14 mouse cellular contexts compared by ENCODE assay signal in the genomic region with DNA sequence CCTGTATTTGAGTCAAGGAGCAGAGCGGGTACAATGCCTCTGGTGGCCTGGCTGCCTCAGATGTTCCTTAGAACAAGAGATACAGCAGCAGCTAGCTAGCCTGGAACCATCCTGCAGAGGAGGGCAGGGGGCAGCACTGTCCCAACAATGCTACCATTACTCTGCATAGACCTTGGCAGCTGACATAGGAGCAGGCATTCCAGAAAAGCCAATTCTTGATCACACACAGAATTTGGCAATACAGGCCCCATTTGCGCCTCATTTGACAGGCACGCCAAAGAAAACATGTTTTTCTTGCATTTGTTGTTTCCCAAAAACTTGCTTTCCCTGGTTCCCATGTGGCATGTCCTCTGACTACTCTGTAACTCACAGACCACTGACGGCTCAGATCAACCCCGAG. TPM values are rescaled to one million over a fixed set of nuclear protein-coding genes. Genes with fewer than 3 reads are reported as not detected.
A peak's percentile ranks its signal among the peaks of the same experiment; 100 is the strongest.
DNase-seq lines count a peak whose midpoint lies in the region; ATAC-seq and TF ChIP-seq lines count a peak whose summit lies in the region.
"Had no signal": no experiment of that assay in that cellular context is flagged by ENCODE, and none has a peak within 500 bp of the region (broad histone marks: within the 10 kb centered on the region; RNA-seq: fewer than 3 reads in every experiment).

No protein-coding gene starts in this region.

- H3K4me2 ChIP-seq in heart, embryonic 11.5 days = no peak overlapping the region
- H3K4me2 ChIP-seq: lung, embryonic 15.5 days; midbrain, embryonic 12.5 days had no signal

- no peak overlapping the region for H3K9ac ChIP-seq in heart, embryonic 11.5 days (ENCODE audit: low read depth, low read length)
- H3K9ac ChIP-seq: lung, embryonic 15.5 days; midbrain, embryonic 12.5 days had no signal

- no peaks in the 10 kb centered on the region for H3K9me3 ChIP-seq in heart, embryonic 11.5 days (replicated peaks; ENCODE audit: control insufficient read depth, low read length)
- H3K9me3 ChIP-seq: embryonic facial prominence, embryonic 10.5 days; lung, embryonic 15.5 days; midbrain, embryonic 12.5 days had no signal

- no peak for TF ChIP-seq POLR2A in lung, adult 2 months (IDR thresholded peaks at IDR 0.05; ENCODE audit: borderline replicate concordance, extremely low read depth, low read depth, low read length)

- WGBS in heart, embryonic 11.5 days (ENCODE audit: insufficient replicate concordance) = 83% methylated on average over 5 of the region's 5 CpGs
- 82% methylated on average over 5 of the region's 5 CpGs for WGBS in lung, adult 2 months

- peak; percentile 48 to 53 for DNase-seq in heart, adult 9 months (ENCODE audit: low spot score in 2 of 2)
- DNase-seq in ovary, postnatal 36 days (ENCODE audit: low spot score) = peak; percentile 31
- no peak for DNase-seq in ovary, postnatal 14 days (ENCODE audit: low spot score)
- DNase-seq in lung, adult 2 months = no peak
- DNase-seq in embryo, embryonic 10.5 days (ENCODE audit: low spot score) = no peak
- DNase-seq: cerebellum, adult 9-10 months; kidney, postnatal 25 days; layer of hippocampus, postnatal 36 days had no signal

- no peaks in the 10 kb centered on the region for H3K27me3 ChIP-seq in heart, embryonic 11.5 days (ENCODE audit: control insufficient read depth, insufficient read depth, low read length)
- H3K27me3 ChIP-seq: CH12.LX; lung, embryonic 15.5 days; midbrain, embryonic 12.5 days had no signal

- no peaks in the 10 kb centered on the region for H3K36me3 ChIP-seq in heart, embryonic 11.5 days (ENCODE audit: control insufficient read depth, insufficient read depth, low read length)
- H3K36me3 ChIP-seq: embryonic facial prominence, embryonic 10.5 days; lung, embryonic 15.5 days; midbrain, embryonic 12.5 days had no signal

- H3K4me1 ChIP-seq in heart, embryonic 11.5 days (ENCODE audit: control insufficient read depth, insufficient read depth, low read length) = peaks cover 6% of the 10 kb centered on the region; the same call in 1 of the 2 replicates
- peaks cover 7% of the 10 kb centered on the region for H3K4me1 ChIP-seq in lung, adult 2 months (ENCODE audit: control insufficient read depth, insufficient read depth, low read length)

- ATAC-seq in heart, embryonic 11.5 days (replicated peaks; ENCODE audit: insufficient number of reproducible peaks, low FRiP score, low TSS enrichment) = no peak
- ATAC-seq in megakaryocyte, adult 5-6 weeks (ENCODE audit: poor library complexity, severe bottlenecking) = no peak

- peak; percentile 50 for TF ChIP-seq CTCF in lung, adult 2 months (IDR thresholded peaks at IDR 0.05; ENCODE audit: insufficient read depth, low read length)

- no peak overlapping the region for H3K27ac ChIP-seq in heart, embryonic 11.5 days (ENCODE audit: low read depth, low read length)
- H3K27ac ChIP-seq: embryonic facial prominence, embryonic 10.5 days; lung, embryonic 15.5 days; midbrain, embryonic 12.5 days had no signal

- no peak overlapping the region for H3K4me3 ChIP-seq in heart, embryonic 11.5 days (ENCODE audit: low read depth, low read length)
- H3K4me3 ChIP-seq in lung, adult 2 months (replicated peaks; ENCODE audit: extremely low read depth, low read depth, low read length) = no peak overlapping the region
- H3K4me3 ChIP-seq: embryonic facial prominence, embryonic 10.5 days; lung, embryonic 15.5 days; midbrain, embryonic 12.5 days had no signal

RNA-seq across cellular contexts. Expression of a gene that starts 43.7 kb away (rescaled TPM):
- polyA plus RNA-seq in heart, embryonic 11.5 days (2014; fragmentation: Nextera tagmentation; extraction: Ambion mirVana) = 0.07 and 0.29 TPM in 2 replicates
- 0.87 and 1.1 TPM in 2 replicates for polyA plus RNA-seq in lung, adult 2 months (2012; rRNA removed)
- total RNA-seq in megakaryocyte, adult 5-6 weeks (2015) = not detected in 2 replicates
- not detected in 2 replicates for total RNA-seq in megakaryocyte, adult 5-6 weeks (2017)

RNA-seq across cellular contexts. Expression of a gene that starts 56.8 kb away (rescaled TPM):
- 24.7 and 34.2 TPM in 2 replicates for polyA plus RNA-seq in heart, embryonic 11.5 days (2014; fragmentation: Nextera tagmentation; extraction: Ambion mirVana)
- polyA plus RNA-seq in lung, adult 2 months (2012; rRNA removed) = 126 and 133 TPM in 2 replicates
- 0.33 and 0.89 TPM in 2 replicates for total RNA-seq in megakaryocyte, adult 5-6 weeks (2015)
- total RNA-seq in megakaryocyte, adult 5-6 weeks (2017) = 0.48 TPM in 1 of 2 replicates, not detected in the other

Comparison
In these comparisons a context has a peak if more than half of its experiments do, and no peak if none do; other contexts are left out.
1. DNase-seq: peak in heart, adult 9 months (2 of 2) and ovary, postnatal 36 days (single experiment); none in ovary, postnatal 14 days (single experiment), lung, adult 2 months (single experiment) and embryo, embryonic 10.5 days (single experiment).